ENCODE assay signal across 8 mouse cellular contexts in genomic region chr8:95346643-95347545, GRCm38 (mm10). TPM values are rescaled to one million over a fixed set of nuclear protein-coding genes. Genes with fewer than 3 reads are reported as not detected.
DNase-seq lines count a peak whose midpoint lies in the region; ATAC-seq and TF ChIP-seq lines count a peak whose summit lies in the region.

No protein-coding gene starts in this region.

- no peak overlapping the region for H3K4me3 ChIP-seq in spleen, adult 2 months (ENCODE audit: extremely low read depth, insufficient read depth, insufficient read length)
- H3K4me3 ChIP-seq in midbrain, embryonic 11.5 days (ENCODE audit: low read depth, low read length) = no peak overlapping the region

- peak; percentile 20; the same call in 1 of the 2 replicates for TF ChIP-seq CTCF in spleen, adult 2 months (IDR thresholded peaks at IDR 0.05; ENCODE audit: extremely low read depth, insufficient read depth, insufficient read length, insufficient replicate concordance)

- peaks cover 8% of the 10 kb centered on the region; the same call in 1 of the 2 replicates for H3K36me3 ChIP-seq in spleen, adult 2 months (ENCODE audit: control insufficient read depth, insufficient read depth, low read length)
- no peaks in the 10 kb centered on the region for H3K36me3 ChIP-seq in midbrain, embryonic 11.5 days (ENCODE audit: control insufficient read depth, insufficient read depth, low read length)

- ATAC-seq in midbrain, embryonic 11.5 days (ENCODE audit: low FRiP score) = peak; percentile 54

- TF ChIP-seq POLR2A in spleen, adult 2 months (IDR thresholded peaks at IDR 0.05; ENCODE audit: low read depth, low read length) = no peak

- no peak overlapping the region for H3K27ac ChIP-seq in spleen, adult 2 months (ENCODE audit: insufficient read depth, low read length)
- H3K27ac ChIP-seq in midbrain, embryonic 11.5 days (ENCODE audit: low read depth, low read length) = no peak overlapping the region

- H3K9ac ChIP-seq in midbrain, embryonic 11.5 days (ENCODE audit: low read length) = no peak overlapping the region

- H3K4me2 ChIP-seq in midbrain, embryonic 11.5 days = no peak overlapping the region

- intact Hi-C loops in left cerebral cortex, postnatal 14 days (cut with DNase I) = loop anchor here (5.0 kb wide), 3 partner anchors 105 to 350 kb away; no protein-coding TSS in a partner anchor

- peak in 1 of 2 experiments; percentile 51 for DNase-seq in spleen, adult 2 months (ENCODE audit: low read depth in 1 of 2, low spot score in 2 of 2)
- DNase-seq in spleen, adult 12 weeks (ENCODE audit: low spot score) = no peak
- peak; percentile 88 to 93 for DNase-seq in cerebellum, postnatal 14 days
- peak; percentile 72 to 87 for DNase-seq in frontal cortex, postnatal 14 days (ENCODE audit: low spot score in 2 of 2)
- DNase-seq in induced T-regulatory cell, adult 2 months (ENCODE audit: low read depth) = peak; percentile 72
- peak; percentile 90 to 94 for DNase-seq in left cerebral cortex, postnatal 14 days (ENCODE audit: low spot score in 2 of 2)
- peak; percentile 97 for DNase-seq in midbrain, embryonic 11.5 days (ENCODE audit: low spot score, missing footprints)
- DNase-seq in spleen, postnatal 4 days (ENCODE audit: low spot score in 2 of 2) = peak; percentile 46 to 76

- WGBS in spleen, adult 2 months = 59% methylated on average over 8 of the region's 8 CpGs
- WGBS in midbrain, embryonic 11.5 days = 37% methylated on average over 8 of the region's 8 CpGs

- H3K9me3 ChIP-seq in midbrain, embryonic 11.5 days (ENCODE audit: control insufficient read depth, low read length) = no peaks in the 10 kb centered on the region

- no peaks in the 10 kb centered on the region; the same call in 1 of the 2 replicates for H3K27me3 ChIP-seq in spleen, adult 2 months (ENCODE audit: control insufficient read depth, insufficient read depth, low read length)
- no peaks in the 10 kb centered on the region for H3K27me3 ChIP-seq in midbrain, embryonic 11.5 days (ENCODE audit: control insufficient read depth, insufficient read depth, low read length)

- H3K4me1 ChIP-seq in spleen, adult 2 months (ENCODE audit: control insufficient read depth, insufficient read depth, insufficient read length) = peaks cover 4% of the 10 kb centered on the region; the same call in 1 of the 2 replicates
- H3K4me1 ChIP-seq in midbrain, embryonic 11.5 days (ENCODE audit: control insufficient read depth, insufficient read depth, low read length) = no peaks in the 10 kb centered on the region

RNA-seq across cellular contexts. Expression of gene Mmp15, which starts 5.2 kb away (rescaled TPM):
- 2.5 and 3.7 TPM in 2 replicates for polyA plus RNA-seq in spleen, adult 2 months (2012; rRNA removed)
- total RNA-seq in left cerebral cortex, postnatal 14 days (2021) = 10 to 100 TPM; 23.7 to 27.4 TPM
- polyA plus RNA-seq in midbrain, embryonic 11.5 days (2014; fragmentation: Nextera tagmentation; extraction: Ambion mirVana) = 11.7 and 13.5 TPM in 2 replicates

RNA-seq across cellular contexts. Expression of gene Usb1, which starts 14.8 kb away (rescaled TPM):
- polyA plus RNA-seq in spleen, adult 2 months (2012; rRNA removed) = 27.4 and 32.1 TPM in 2 replicates
- 10 to 100 TPM; 14.4 to 19.3 TPM for total RNA-seq in left cerebral cortex, postnatal 14 days (2021)
- polyA plus RNA-seq in midbrain, embryonic 11.5 days (2014; fragmentation: Nextera tagmentation; extraction: Ambion mirVana) = 33.3 and 37.6 TPM in 2 replicates

RNA-seq across cellular contexts. Expression of gene Zfp319, which starts 15.1 kb away (rescaled TPM):
- polyA plus RNA-seq in spleen, adult 2 months (2012; rRNA removed) = 9.1 and 11.4 TPM in 2 replicates
- 10 to 100 TPM; 16.1 to 16.3 TPM for total RNA-seq in left cerebral cortex, postnatal 14 days (2021)
- polyA plus RNA-seq in midbrain, embryonic 11.5 days (2014; fragmentation: Nextera tagmentation; extraction: Ambion mirVana) = 8.3 and 8.6 TPM in 2 replicates

RNA-seq across cellular contexts. Expression of gene Tepp, which starts 36.5 kb away (rescaled TPM):
- 0.26 and 0.39 TPM in 2 replicates for polyA plus RNA-seq in spleen, adult 2 months (2012; rRNA removed)
- total RNA-seq in left cerebral cortex, postnatal 14 days (2021) = under 1 TPM; 0.74 to 0.90 TPM
- polyA plus RNA-seq in midbrain, embryonic 11.5 days (2014; fragmentation: Nextera tagmentation; extraction: Ambion mirVana) = 0.29 TPM in 1 of 2 replicates, not detected in the other

RNA-seq across cellular contexts. Expression of gene Cngb1, which starts 40.5 kb away (rescaled TPM):
- 0.16 and 0.40 TPM in 2 replicates for polyA plus RNA-seq in spleen, adult 2 months (2012; rRNA removed)
- total RNA-seq in left cerebral cortex, postnatal 14 days (2021) = 1 to 10 TPM in 1 of 2 experiments, under 1 TPM in 1; 0.97 to 1.3 TPM
- polyA plus RNA-seq in midbrain, embryonic 11.5 days (2014; fragmentation: Nextera tagmentation; extraction: Ambion mirVana) = 0.04 TPM in 1 of 2 replicates, not detected in the other
